Mouse (Mus musculus): ENCODE measurements around the gene Icosl.

GRCm38 (mm10) chr10:78041647-78042046 is 27.5 kb upstream of the Icosl start, which contains the start of gene Dnmt3l:
- TF ChIP-seq CTCF (IDR thresholded peaks at IDR 0.05; ENCODE audit: low read depth, low read length) (no peak), POLR2A (IDR thresholded peaks at IDR 0.05; ENCODE audit: extremely low read depth, insufficient read depth, low read length) (no peak)

Measured in liver, adult 2 months (tissue).